Mouse (Mus musculus): Measurements from ENCODE around the gene Adamts16.

The Adamts16 gene

DNA sequence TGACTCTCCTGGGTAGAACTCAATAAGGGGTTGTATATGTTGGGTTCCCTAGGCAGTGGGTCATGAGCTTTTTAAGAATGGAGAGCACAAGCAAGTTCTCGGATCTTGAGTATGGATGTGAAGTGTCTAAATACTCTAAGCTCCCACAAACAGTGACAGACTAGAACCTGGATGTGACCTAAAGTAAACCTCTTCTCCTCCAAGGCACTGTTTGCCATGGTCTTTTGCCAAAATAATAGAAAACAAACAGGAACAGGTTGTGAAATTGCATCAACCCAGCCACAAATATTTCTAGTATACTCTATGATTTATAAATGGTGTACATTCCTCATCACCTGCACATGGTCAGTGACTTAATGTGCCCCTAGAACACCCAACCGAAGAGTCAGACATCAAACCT is 79.0 kb downstream of the Adamts16 start:
- no peak for DNase-seq (ENCODE audit: low spot score)

- DNase-seq (ENCODE audit: low spot score): no peak
Observed at GRCm38 (mm10) chr13:70761312-70761711, 80.3 kb downstream of the Adamts16 start.

- DNase-seq (ENCODE audit: low spot score): no peak
Observed at GRCm38 (mm10) chr13:70760186-70760585, 81.4 kb downstream of the Adamts16 start.

- no peak for DNase-seq (ENCODE audit: low spot score)
Observed at GRCm38 (mm10) chr13:70746294-70747008, 95.2 kb downstream of the Adamts16 start.

DNA sequence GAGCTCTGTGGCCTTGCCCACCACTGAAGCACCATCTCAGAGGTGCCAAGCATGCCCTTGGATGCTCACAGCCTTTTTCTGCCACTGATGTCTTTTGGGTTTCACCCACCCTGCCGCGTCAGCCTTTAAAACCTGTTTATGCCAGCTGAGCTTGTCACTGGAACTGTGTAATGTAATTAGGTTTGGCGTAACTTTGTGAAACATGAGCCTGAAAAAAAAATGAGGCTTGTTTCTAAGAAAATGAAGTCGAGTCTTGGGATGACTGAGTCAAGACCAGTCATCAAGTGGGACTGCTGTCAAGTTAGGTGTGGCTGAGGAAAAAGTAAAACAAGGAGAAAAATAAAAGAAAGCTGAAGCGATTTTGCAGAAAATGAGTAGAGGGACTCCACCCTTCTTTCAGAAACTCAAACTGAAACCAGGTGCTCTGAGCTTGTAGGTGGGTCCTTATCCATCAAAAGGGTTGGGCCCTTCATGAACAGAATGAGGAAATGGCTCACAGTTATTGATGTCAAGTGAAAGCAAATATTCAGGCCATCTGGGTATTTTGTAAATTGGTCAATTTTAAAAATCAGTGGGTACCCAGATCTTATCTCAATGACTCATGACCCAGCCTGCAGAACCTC is 97.1 kb downstream of the Adamts16 start:
- DNase-seq (ENCODE audit: low spot score): no peak

GRCm38 (mm10) chr13:70742693-70743092 is 98.9 kb downstream of the Adamts16 start:
- DNase-seq (ENCODE audit: low spot score): no peak

- DNase-seq (ENCODE audit: low spot score): no peak
Observed at GRCm38 (mm10) chr13:70740281-70741240, 101.0 kb downstream of the Adamts16 start.

DNA sequence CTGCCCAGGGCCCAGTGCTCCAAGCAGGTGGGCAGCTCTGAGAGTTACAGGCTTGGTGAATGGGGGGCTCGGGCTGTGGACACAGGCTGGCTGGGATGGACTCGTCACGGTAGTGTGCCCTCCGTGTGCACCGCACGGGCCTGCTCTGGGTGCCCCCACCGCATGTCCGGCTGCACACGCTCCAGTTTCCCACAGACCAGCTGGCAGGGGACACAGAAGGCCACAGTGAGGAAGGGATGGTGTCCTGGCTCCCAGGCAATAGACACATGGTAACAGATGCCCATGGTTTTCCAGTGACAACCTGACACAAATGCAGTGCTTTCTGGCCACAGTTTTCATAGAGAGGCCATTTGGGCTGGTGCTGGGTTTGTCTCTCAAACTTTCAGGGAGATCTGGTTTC is 102.8 kb downstream of the Adamts16 start:
- DNase-seq (ENCODE audit: low spot score): no peak

GRCm38 (mm10) chr13:70736409-70736808 is 105.2 kb downstream of the Adamts16 start:
- DNase-seq (ENCODE audit: low spot score): no peak

- no peak for DNase-seq (ENCODE audit: low spot score)
Observed at GRCm38 (mm10) chr13:70734640-70735039, 107.0 kb downstream of the Adamts16 start.

- DNase-seq (ENCODE audit: low spot score): no peak
Observed at GRCm38 (mm10) chr13:70733911-70734310, 107.7 kb downstream of the Adamts16 start.

GRCm38 (mm10) chr13:70733206-70733605 is 108.4 kb downstream of the Adamts16 start:
- DNase-seq (ENCODE audit: low spot score): no peak

DNA sequence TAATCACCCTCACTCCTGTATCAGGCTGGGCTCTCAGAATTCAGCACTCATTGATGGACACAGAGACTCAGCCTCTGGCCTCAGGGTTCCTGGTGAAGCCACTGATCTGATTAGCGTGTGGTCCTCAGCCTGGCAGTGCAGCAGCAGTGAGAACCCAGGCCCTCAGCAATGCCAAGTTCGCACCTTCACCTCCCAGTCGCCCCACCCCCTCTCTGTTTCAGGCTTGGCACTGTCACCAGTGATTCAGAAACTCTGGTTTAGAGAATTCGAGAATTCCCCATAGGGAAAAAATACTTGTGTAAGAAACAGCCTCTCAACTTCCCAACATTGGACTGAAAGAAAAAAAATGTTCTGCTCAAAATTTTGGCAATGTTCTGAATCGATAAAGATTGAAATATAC is 108.8 kb downstream of the Adamts16 start:
- DNase-seq (ENCODE audit: low spot score): no peak

DNA sequence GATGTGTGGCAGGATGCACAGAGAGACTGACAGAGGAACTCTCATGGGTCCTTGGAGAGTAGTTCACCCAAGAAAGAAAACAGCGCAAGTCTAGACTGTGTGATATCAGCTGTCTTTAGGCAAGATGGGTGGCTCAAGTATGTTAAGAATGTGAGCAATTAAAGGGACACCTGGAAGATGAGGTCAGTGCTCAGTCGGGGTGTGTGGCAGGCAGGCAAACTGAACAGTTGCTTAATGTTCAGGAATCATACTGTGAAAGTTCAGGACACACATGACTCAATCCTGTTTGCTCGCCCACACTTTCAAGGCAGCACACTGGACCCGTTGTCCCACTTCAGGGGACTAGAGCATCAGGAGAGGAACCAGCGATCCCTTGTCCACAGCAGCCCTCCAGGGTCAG is 110.3 kb downstream of the Adamts16 start:
- DNase-seq (ENCODE audit: low spot score): no peak

DNA sequence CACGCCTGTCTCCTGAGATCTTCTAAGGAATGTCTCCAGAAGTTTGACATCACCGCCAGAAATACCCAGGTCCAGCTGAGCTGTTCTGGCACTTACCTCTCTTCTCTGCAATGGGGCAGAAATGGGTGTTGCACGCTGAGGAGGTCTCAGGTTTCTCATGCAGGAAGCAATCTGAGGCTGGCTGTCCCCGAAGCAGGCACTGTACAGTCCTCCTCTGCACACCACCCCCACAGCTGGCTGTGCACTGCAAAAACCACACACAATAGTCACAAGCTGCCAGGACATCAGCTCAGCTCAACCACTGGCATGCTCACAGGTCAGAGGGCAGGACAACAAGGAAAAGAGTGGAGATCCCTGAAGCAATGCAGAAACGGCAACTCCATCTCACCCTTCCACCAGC is 111.6 kb downstream of the Adamts16 start:
- DNase-seq (ENCODE audit: low spot score): no peak

- no peak for DNase-seq (ENCODE audit: low spot score)
Observed at GRCm38 (mm10) chr13:70726249-70726648, 115.4 kb downstream of the Adamts16 start.

DNA sequence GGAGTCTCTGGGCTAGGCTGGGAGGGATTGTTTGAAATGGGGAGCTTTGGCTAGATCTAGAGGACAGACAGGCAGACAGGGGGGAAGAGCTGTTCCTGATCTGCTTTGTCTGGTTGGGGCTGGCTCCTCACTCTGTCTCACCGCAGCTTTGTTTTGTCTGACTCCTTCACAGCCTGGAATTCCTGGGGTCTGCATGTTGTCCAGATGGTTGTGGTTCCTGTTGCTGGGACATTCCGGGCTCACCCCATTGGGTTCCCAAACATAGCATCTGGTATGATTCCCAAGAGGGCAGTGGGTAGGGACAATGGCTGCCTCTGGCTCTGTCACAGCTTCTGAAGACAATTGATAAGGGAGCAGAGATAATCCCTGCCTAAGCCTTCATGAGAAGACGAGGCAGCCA is 117.0 kb downstream of the Adamts16 start:
- no peak for DNase-seq (ENCODE audit: low spot score)

DNA sequence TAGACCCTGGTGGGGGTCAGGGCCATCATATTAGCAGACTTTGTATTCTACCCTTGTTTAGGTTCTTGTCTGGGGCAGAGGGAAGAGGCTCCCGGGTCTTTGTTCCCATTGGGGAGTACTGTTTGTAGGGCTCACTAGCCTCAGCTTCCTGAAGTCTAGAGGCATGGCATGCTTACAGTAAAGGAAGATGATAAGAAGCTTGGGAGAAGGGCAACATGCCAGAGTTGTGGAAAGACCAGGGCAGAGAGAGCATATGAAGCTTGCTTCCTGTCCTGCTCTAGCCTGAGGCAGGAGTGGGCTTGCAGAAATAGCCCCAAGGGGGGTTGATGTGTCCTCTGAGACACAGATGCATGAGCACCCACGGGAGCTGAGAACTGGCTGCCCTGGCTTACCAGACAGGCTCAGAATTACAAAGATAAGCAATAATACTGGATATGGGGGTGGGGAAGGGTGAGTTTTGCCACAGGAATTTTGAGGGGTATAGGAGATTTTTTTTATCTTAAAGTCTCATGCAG is 117.4 kb downstream of the Adamts16 start:
- no peak for DNase-seq (ENCODE audit: low spot score)

- DNase-seq (ENCODE audit: low spot score): no peak
Observed at GRCm38 (mm10) chr13:70719994-70720393, 121.6 kb downstream of the Adamts16 start.

GRCm38 (mm10) chr13:70718814-70719213 is 122.8 kb downstream of the Adamts16 start:
- DNase-seq (ENCODE audit: low spot score): no peak

DNA sequence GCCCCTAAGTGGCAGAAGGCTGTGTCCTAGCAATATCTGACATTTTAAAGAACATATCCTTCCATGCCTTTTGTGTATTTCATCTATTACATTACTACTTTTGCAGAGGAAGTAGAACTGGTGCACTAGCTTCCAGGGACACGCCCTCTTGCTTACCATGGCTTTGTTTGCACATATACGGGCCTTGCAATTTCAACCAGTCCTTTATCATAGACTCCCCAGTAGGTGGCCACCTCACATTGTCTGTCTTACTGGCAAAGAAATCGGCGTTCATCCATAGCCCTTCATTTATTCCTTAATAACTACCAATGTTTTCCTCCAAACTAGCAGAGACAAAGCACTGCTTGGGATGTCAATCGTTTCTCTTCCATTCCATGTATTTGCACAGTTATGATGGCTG is 125.6 kb downstream of the Adamts16 start:
- no peak for DNase-seq (ENCODE audit: low spot score)

GRCm38 (mm10) chr13:70714081-70714775 is 127.4 kb downstream of the Adamts16 start:
- no peak for DNase-seq (ENCODE audit: low spot score)

Measured in ovary, postnatal 14 days (tissue).